ENCODE assay signal across 9 mouse cellular contexts in the genomic region with DNA sequence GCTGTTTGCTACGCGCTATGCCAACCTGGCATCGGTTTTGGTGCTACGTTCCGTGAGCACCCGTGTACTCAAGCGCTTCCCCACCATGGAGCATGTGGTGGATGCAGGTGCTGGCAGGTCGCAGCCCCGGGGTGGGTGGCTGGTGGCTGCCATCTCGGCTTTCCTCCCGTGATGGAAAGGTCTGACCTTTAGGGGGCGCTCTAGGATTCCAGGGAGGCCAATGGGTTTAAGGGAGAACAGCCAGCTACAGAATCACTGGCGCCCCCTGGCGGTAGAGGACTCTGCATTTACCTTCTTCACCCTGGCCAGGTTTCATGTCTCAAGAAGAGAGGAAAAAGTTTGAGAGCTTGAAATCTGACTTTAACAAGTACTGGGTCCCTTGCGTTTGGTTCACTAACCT. TPM values are rescaled to one million over a fixed set of nuclear protein-coding genes. Genes with fewer than 3 reads are reported as not detected.
DNase-seq lines count a peak whose midpoint lies in the region; ATAC-seq and TF ChIP-seq lines count a peak whose summit lies in the region.
"Had no signal": no experiment of that assay in that cellular context is flagged by ENCODE, and none has a peak within 500 bp of the region (broad histone marks: within the 10 kb centered on the region; RNA-seq: fewer than 3 reads in every experiment).

No protein-coding gene starts in this region.

- DNase-seq in heart, adult 11 months = peak; percentile 98
- DNase-seq in adipocyte (ENCODE audit: low spot score) = peak; percentile 85
- DNase-seq in heart, adult 9 months (ENCODE audit: low spot score in 2 of 2) = peak; percentile 64 to 67
- DNase-seq in left cerebral cortex, adult 18-20 months (ENCODE audit: low spot score in 2 of 2) = peak; percentile 74 to 89
- DNase-seq in midbrain, postnatal 0 days (ENCODE audit: low spot score) = peak; percentile 79
- DNase-seq in stomach, postnatal 0 days (ENCODE audit: low spot score) = peak; percentile 94

- TF ChIP-seq CTCF in midbrain, postnatal 0 days (IDR thresholded peaks at IDR 0.05) = peak; percentile 77
- peak; percentile 98 for TF ChIP-seq CTCF in stomach, postnatal 0 days (IDR thresholded peaks at IDR 0.05; ENCODE audit: low read depth)

- H3K4me3 ChIP-seq in heart, embryonic 12.5 days = no peak overlapping the region
- no peak overlapping the region for H3K4me3 ChIP-seq in midbrain, postnatal 0 days (ENCODE audit: low read depth, low read length)
- no peak overlapping the region for H3K4me3 ChIP-seq in stomach, postnatal 0 days (ENCODE audit: low read depth, low read length)
- H3K4me3 ChIP-seq: neural tube, embryonic 12.5 days had no signal

- peaks cover 6% of the 10 kb centered on the region; the same call in 1 of the 2 replicates for H3K4me1 ChIP-seq in heart, embryonic 12.5 days (replicated peaks)
- H3K4me1 ChIP-seq in midbrain, postnatal 0 days (ENCODE audit: insufficient read depth, low read length) = no peaks in the 10 kb centered on the region
- H3K4me1 ChIP-seq in stomach, postnatal 0 days (replicated peaks; ENCODE audit: control insufficient read depth, insufficient read depth) = no peaks in the 10 kb centered on the region
- H3K4me1 ChIP-seq: neural tube, embryonic 12.5 days had no signal

- H3K4me2 ChIP-seq in heart, embryonic 12.5 days = no peak overlapping the region
- no peak overlapping the region for H3K4me2 ChIP-seq in midbrain, postnatal 0 days (ENCODE audit: low read depth, low read length, poor library complexity, severe bottlenecking)
- no peak overlapping the region for H3K4me2 ChIP-seq in stomach, postnatal 0 days (replicated peaks; ENCODE audit: low read depth)
- H3K4me2 ChIP-seq: neural tube, embryonic 12.5 days had no signal

- no peak overlapping the region for H3K9ac ChIP-seq in heart, embryonic 12.5 days
- no peak overlapping the region for H3K9ac ChIP-seq in midbrain, postnatal 0 days (replicated peaks; ENCODE audit: low read length, poor library complexity, severe bottlenecking)
- no peak overlapping the region for H3K9ac ChIP-seq in stomach, postnatal 0 days (ENCODE audit: low read length)
- H3K9ac ChIP-seq: neural tube, embryonic 12.5 days had no signal

- no peak; the same call in 1 of the 2 replicates for ATAC-seq in heart, embryonic 12.5 days (ENCODE audit: insufficient number of reproducible peaks, low FRiP score)
- peak; percentile 75 for ATAC-seq in common myeloid progenitor, adult 5-6 weeks (replicated peaks; ENCODE audit: low read depth, poor library complexity, severe bottlenecking)
- no peak for ATAC-seq in midbrain, postnatal 0 days (ENCODE audit: low FRiP score)
- peak; percentile 55 for ATAC-seq in stomach, postnatal 0 days (ENCODE audit: low FRiP score, low TSS enrichment)

- no peaks in the 10 kb centered on the region for H3K27me3 ChIP-seq in heart, embryonic 12.5 days (replicated peaks)
- no peaks in the 10 kb centered on the region for H3K27me3 ChIP-seq in midbrain, postnatal 0 days (ENCODE audit: insufficient read depth, low read length)
- H3K27me3 ChIP-seq in stomach, postnatal 0 days (ENCODE audit: control insufficient read depth, insufficient read depth, low read length) = no peaks in the 10 kb centered on the region
- H3K27me3 ChIP-seq: neural tube, embryonic 12.5 days had no signal

- 35% methylated on average over 15 of the region's 15 CpGs for WGBS in heart, embryonic 12.5 days
- 28% methylated on average over 15 of the region's 15 CpGs for WGBS in midbrain, postnatal 0 days
- WGBS in stomach, postnatal 0 days = 39% methylated on average over 15 of the region's 15 CpGs

- TF ChIP-seq EP300 in stomach, postnatal 0 days (optimal IDR thresholded peaks at IDR 0.05) = no peak

- no peak overlapping the region for H3K27ac ChIP-seq in heart, embryonic 12.5 days (ENCODE audit: poor library complexity, severe bottlenecking)
- H3K27ac ChIP-seq in midbrain, postnatal 0 days (ENCODE audit: low read depth, low read length) = no peak overlapping the region
- no peak overlapping the region for H3K27ac ChIP-seq in stomach, postnatal 0 days (replicated peaks)
- H3K27ac ChIP-seq: neural tube, embryonic 12.5 days had no signal

- H3K36me3 ChIP-seq in heart, embryonic 12.5 days = peaks cover 26% of the 10 kb centered on the region
- peaks cover 9% of the 10 kb centered on the region for H3K36me3 ChIP-seq in midbrain, postnatal 0 days (ENCODE audit: insufficient read depth, low read length)
- peaks cover 6% of the 10 kb centered on the region for H3K36me3 ChIP-seq in stomach, postnatal 0 days (ENCODE audit: control insufficient read depth, insufficient read depth, low read length)

- no peaks in the 10 kb centered on the region for H3K9me3 ChIP-seq in heart, embryonic 12.5 days (replicated peaks)
- no peaks in the 10 kb centered on the region for H3K9me3 ChIP-seq in midbrain, postnatal 0 days (ENCODE audit: low read length)
- no peaks in the 10 kb centered on the region for H3K9me3 ChIP-seq in stomach, postnatal 0 days (ENCODE audit: control insufficient read depth, low read length)
- H3K9me3 ChIP-seq: neural tube, embryonic 12.5 days had no signal

RNA-seq across cellular contexts. Expression of gene Rps8, which starts 9.9 kb away (rescaled TPM):
- polyA plus RNA-seq in heart, embryonic 12.5 days (2016; fragmentation: Nextera tagmentation; extraction: Ambion mirVana) = 612 and 621 TPM in 2 replicates
- 1,886 and 2,148 TPM in 2 replicates for total RNA-seq in common myeloid progenitor, adult 5-6 weeks (2017)
- 100 to 1,000 TPM; 585 to 613 TPM for total RNA-seq in left cerebral cortex, adult 18-20 months (2021)
- total RNA-seq in midbrain, postnatal 0 days (2014; rRNA removed) = 439 and 604 TPM in 2 replicates
- 475 and 493 TPM in 2 replicates for polyA plus RNA-seq in midbrain, postnatal 0 days (2015; fragmentation: Nextera tagmentation; extraction: Ambion mirVana)
- polyA plus RNA-seq in stomach, postnatal 0 days (2015; fragmentation: Nextera tagmentation; extraction: Ambion mirVana) = 752 and 809 TPM in 2 replicates

RNA-seq across cellular contexts. Expression of gene Plk3, which starts 12.4 kb away (rescaled TPM):
- polyA plus RNA-seq in heart, embryonic 12.5 days (2016; fragmentation: Nextera tagmentation; extraction: Ambion mirVana) = 2.6 TPM in 2 replicates
- 2.9 and 3.9 TPM in 2 replicates for total RNA-seq in common myeloid progenitor, adult 5-6 weeks (2017)
- total RNA-seq in left cerebral cortex, adult 18-20 months (2021) = 10 to 100 TPM; 16.9 to 17.3 TPM
- 20.8 and 28.2 TPM in 2 replicates for total RNA-seq in midbrain, postnatal 0 days (2014; rRNA removed)
- 26.6 and 26.8 TPM in 2 replicates for polyA plus RNA-seq in midbrain, postnatal 0 days (2015; fragmentation: Nextera tagmentation; extraction: Ambion mirVana)
- polyA plus RNA-seq in stomach, postnatal 0 days (2015; fragmentation: Nextera tagmentation; extraction: Ambion mirVana) = 18.1 and 18.7 TPM in 2 replicates

RNA-seq across cellular contexts. Expression of gene Tctex1d4, which starts 19.6 kb away (rescaled TPM):
- polyA plus RNA-seq in heart, embryonic 12.5 days (2016; fragmentation: Nextera tagmentation; extraction: Ambion mirVana) = not detected in 2 replicates
- not detected in 2 replicates for total RNA-seq in common myeloid progenitor, adult 5-6 weeks (2017)
- under 1 TPM in 1 of 2 experiments, not detected in 1; 0.77 TPM for total RNA-seq in left cerebral cortex, adult 18-20 months (2021)
- total RNA-seq in midbrain, postnatal 0 days (2014; rRNA removed) = 1.3 and 5.8 TPM in 2 replicates
- polyA plus RNA-seq in midbrain, postnatal 0 days (2015; fragmentation: Nextera tagmentation; extraction: Ambion mirVana) = 1.2 TPM in 2 replicates
- 0.58 and 0.62 TPM in 2 replicates for polyA plus RNA-seq in stomach, postnatal 0 days (2015; fragmentation: Nextera tagmentation; extraction: Ambion mirVana)
- polyA plus RNA-seq: neural tube, embryonic 12.5 days had no signal

RNA-seq across cellular contexts. Expression of gene Btbd19, which starts 20.7 kb away (rescaled TPM):
- 3.3 and 3.5 TPM in 2 replicates for polyA plus RNA-seq in heart, embryonic 12.5 days (2016; fragmentation: Nextera tagmentation; extraction: Ambion mirVana)
- total RNA-seq in common myeloid progenitor, adult 5-6 weeks (2017) = 6.7 and 7.8 TPM in 2 replicates
- 10 to 100 TPM; 13.1 to 14.2 TPM for total RNA-seq in left cerebral cortex, adult 18-20 months (2021)
- total RNA-seq in midbrain, postnatal 0 days (2014; rRNA removed) = 7.3 and 8.2 TPM in 2 replicates
- 3.8 and 4.2 TPM in 2 replicates for polyA plus RNA-seq in midbrain, postnatal 0 days (2015; fragmentation: Nextera tagmentation; extraction: Ambion mirVana)
- polyA plus RNA-seq in stomach, postnatal 0 days (2015; fragmentation: Nextera tagmentation; extraction: Ambion mirVana) = 5.7 and 5.9 TPM in 2 replicates

RNA-seq across cellular contexts. Expression of gene Kif2c, which starts 36.3 kb away (rescaled TPM):
- polyA plus RNA-seq in heart, embryonic 12.5 days (2016; fragmentation: Nextera tagmentation; extraction: Ambion mirVana) = 51.8 and 53.4 TPM in 2 replicates
- total RNA-seq in common myeloid progenitor, adult 5-6 weeks (2017) = 33.7 and 40.7 TPM in 2 replicates
- under 1 TPM in 1 of 2 experiments, not detected in 1; 0.16 TPM for total RNA-seq in left cerebral cortex, adult 18-20 months (2021)
- total RNA-seq in midbrain, postnatal 0 days (2014; rRNA removed) = 2.9 and 9.8 TPM in 2 replicates
- 2.3 and 3.3 TPM in 2 replicates for polyA plus RNA-seq in midbrain, postnatal 0 days (2015; fragmentation: Nextera tagmentation; extraction: Ambion mirVana)
- 7.9 and 11.5 TPM in 2 replicates for polyA plus RNA-seq in stomach, postnatal 0 days (2015; fragmentation: Nextera tagmentation; extraction: Ambion mirVana)

Comparison
In these comparisons a context has a peak if more than half of its experiments do, and no peak if none do; other contexts are left out.
1. ATAC-seq: peak in common myeloid progenitor, adult 5-6 weeks (single experiment) and stomach, postnatal 0 days (single experiment); none in heart, embryonic 12.5 days (single experiment) and midbrain, postnatal 0 days (single experiment).
2. Peak in every context shown above with its lines, with median percentiles within 50 percentile points of each other: DNase-seq.